Mouse (Mus musculus): Measurements from ENCODE around the gene Slc35c2. TPM values are rescaled to one million over a fixed set of nuclear protein-coding genes. Genes with fewer than 3 reads are reported as not detected.

The Slc35c2 gene
- polyA plus RNA-seq, 1 experiment from 2014 or later = 135 TPM

GRCm38 (mm10) chr2:165285034-165285433 is 2.6 kb downstream of the Slc35c2 start:
- H3K4me3 ChIP-seq (ENCODE audit: low read length) = no peak overlapping the region
- 64% methylated on average over 3 of the region's 3 CpGs for WGBS
- no peak for ATAC-seq

DNA sequence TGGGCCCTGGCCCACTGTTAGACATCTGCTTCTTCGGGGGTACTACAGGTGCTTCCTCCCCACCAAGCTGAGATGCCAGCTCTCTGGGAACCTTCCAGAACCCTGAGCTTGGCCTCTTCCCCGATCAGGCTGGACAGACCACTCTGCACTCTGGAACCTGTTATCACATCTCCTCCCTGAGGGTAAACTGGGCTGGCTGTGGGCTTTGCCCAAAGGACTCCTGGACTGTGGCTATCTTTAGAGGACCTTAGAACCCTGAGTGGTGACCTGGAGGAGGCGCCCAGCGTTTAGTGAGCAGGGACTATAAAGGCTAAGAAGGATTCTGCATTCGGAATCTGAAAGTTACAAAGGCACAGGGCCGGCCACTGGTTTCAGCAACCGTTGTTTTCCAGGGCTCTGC is 3.3 kb downstream of the Slc35c2 start:
- Histone ChIP-seq H3K4me2 (ENCODE audit: low read depth, low read length) (0 out of 2 replicates have a peak overlapping the region, but pooled peaks have one; percentile 22), H3K36me3 (ENCODE audit: control insufficient read depth, insufficient read depth, low read length) (peaks cover 10% of the 10 kb centered on the region), H3K4me3 (ENCODE audit: low read length) (no peak overlapping the region), H3K9ac (ENCODE audit: low read depth, low read length) (peak overlapping the region; percentile 15; the same call in 1 of the 2 replicates), H3K9me3 (ENCODE audit: control insufficient read depth, low read length) (no peaks in the 10 kb centered on the region), H3K27ac (ENCODE audit: low read length) (peak overlapping the region; percentile 75), H3K4me1 (ENCODE audit: control insufficient read depth, insufficient read depth, low read length) (peaks cover 33% of the 10 kb centered on the region), H3K27me3 (replicated peaks; ENCODE audit: control insufficient read depth, insufficient read depth, low read length) (no peaks in the 10 kb centered on the region)
- 78% methylated on average over 7 of the region's 7 CpGs for WGBS
- ATAC-seq = peak; percentile 50

More at GRCm38 (mm10) chr2:165285034-165285433, 2.6 kb downstream of the Slc35c2 start:
- Histone ChIP-seq H3K4me2 (ENCODE audit: low read depth, low read length) (no peak overlapping the region), H3K36me3 (ENCODE audit: control insufficient read depth, insufficient read depth, low read length) (peaks cover 16% of the 10 kb centered on the region), H3K9ac (ENCODE audit: low read depth, low read length) (no peak overlapping the region), H3K4me1 (ENCODE audit: control insufficient read depth, insufficient read depth, low read length) (peaks cover 33% of the 10 kb centered on the region), H3K27me3 (replicated peaks; ENCODE audit: control insufficient read depth, insufficient read depth, low read length) (no peaks in the 10 kb centered on the region), H3K9me3 (ENCODE audit: control insufficient read depth, low read length) (no peaks in the 10 kb centered on the region), H3K27ac (ENCODE audit: low read length) (peak overlapping the region; percentile 75)

DNA sequence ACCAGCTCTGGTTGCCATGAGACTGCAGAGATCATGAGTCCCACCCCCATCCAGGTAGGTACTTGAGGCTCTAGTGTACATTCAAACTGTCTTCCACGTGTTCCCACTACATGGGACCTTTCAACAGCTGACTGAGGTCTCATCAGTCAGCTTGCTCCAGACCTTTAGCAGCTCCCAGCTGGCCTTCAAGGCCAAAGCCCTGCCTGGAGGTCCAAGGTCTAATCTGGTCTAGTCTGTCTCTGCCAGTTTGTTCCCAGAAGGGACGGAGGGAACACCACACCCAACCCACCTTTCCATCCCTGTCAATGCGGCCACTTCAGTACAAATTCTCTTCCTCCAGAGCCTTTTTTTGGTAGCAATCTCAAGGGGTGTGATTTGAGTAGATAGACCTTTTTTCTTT is 4.0 kb downstream of the Slc35c2 start:
- Histone ChIP-seq H3K9ac (ENCODE audit: low read depth, low read length) (peak overlapping the region; percentile 15; the same call in 1 of the 2 replicates), H3K4me3 (ENCODE audit: low read length) (no peak overlapping the region), H3K4me1 (ENCODE audit: control insufficient read depth, insufficient read depth, low read length) (peaks cover 33% of the 10 kb centered on the region), H3K36me3 (ENCODE audit: control insufficient read depth, insufficient read depth, low read length) (peaks cover 10% of the 10 kb centered on the region), H3K9me3 (ENCODE audit: control insufficient read depth, low read length) (no peaks in the 10 kb centered on the region), H3K27ac (ENCODE audit: low read length) (peak overlapping the region; percentile 74), H3K27me3 (replicated peaks; ENCODE audit: control insufficient read depth, insufficient read depth, low read length) (no peaks in the 10 kb centered on the region), H3K4me2 (ENCODE audit: low read depth, low read length) (0 out of 2 replicates have a peak overlapping the region, but pooled peaks have one; percentile 16)
- WGBS = 82% methylated on average over 3 of the region's 3 CpGs
- 0 out of 2 replicates have a peak, but pooled peaks have one; percentile 7 for ATAC-seq

GRCm38 (mm10) chr2:165281779-165282311 is 5.8 kb downstream of the Slc35c2 start:
- peaks cover 23% of the 10 kb centered on the region for H3K4me1 ChIP-seq (ENCODE audit: control insufficient read depth, insufficient read depth, low read length)
- H3K27me3 ChIP-seq (replicated peaks; ENCODE audit: control insufficient read depth, insufficient read depth, low read length) = no peaks in the 10 kb centered on the region
- H3K4me3 ChIP-seq (ENCODE audit: low read length) = no peak overlapping the region
- 34% methylated on average over 6 of the region's 6 CpGs for WGBS
- no peak; the same call in 1 of the 2 replicates for ATAC-seq
- H3K27ac ChIP-seq (ENCODE audit: low read length) = peak overlapping the region; percentile 28; the same call in 1 of the 2 replicates
- H3K36me3 ChIP-seq (ENCODE audit: control insufficient read depth, insufficient read depth, low read length) = peaks cover 13% of the 10 kb centered on the region
- H3K9ac ChIP-seq (ENCODE audit: low read depth, low read length) = no peak overlapping the region
- no peaks in the 10 kb centered on the region for H3K9me3 ChIP-seq (ENCODE audit: control insufficient read depth, low read length)
- no peak overlapping the region for H3K4me2 ChIP-seq (ENCODE audit: low read depth, low read length)

GRCm38 (mm10) chr2:165279351-165279750 is 8.3 kb downstream of the Slc35c2 start:
- H3K4me1 ChIP-seq (ENCODE audit: control insufficient read depth, insufficient read depth, low read length) = peaks cover 18% of the 10 kb centered on the region
- H3K27me3 ChIP-seq (replicated peaks; ENCODE audit: control insufficient read depth, insufficient read depth, low read length) = no peaks in the 10 kb centered on the region
- ATAC-seq = no peak
- no peak overlapping the region for H3K9ac ChIP-seq (ENCODE audit: low read depth, low read length)
- H3K4me3 ChIP-seq (ENCODE audit: low read length) = no peak overlapping the region
- no peak overlapping the region for H3K27ac ChIP-seq (ENCODE audit: low read length)
- 65% methylated on average over 10 of the region's 10 CpGs for WGBS
- no peaks in the 10 kb centered on the region for H3K9me3 ChIP-seq (ENCODE audit: control insufficient read depth, low read length)
- peaks cover 15% of the 10 kb centered on the region for H3K36me3 ChIP-seq (ENCODE audit: control insufficient read depth, insufficient read depth, low read length)
- no peak overlapping the region for H3K4me2 ChIP-seq (ENCODE audit: low read depth, low read length)

DNA sequence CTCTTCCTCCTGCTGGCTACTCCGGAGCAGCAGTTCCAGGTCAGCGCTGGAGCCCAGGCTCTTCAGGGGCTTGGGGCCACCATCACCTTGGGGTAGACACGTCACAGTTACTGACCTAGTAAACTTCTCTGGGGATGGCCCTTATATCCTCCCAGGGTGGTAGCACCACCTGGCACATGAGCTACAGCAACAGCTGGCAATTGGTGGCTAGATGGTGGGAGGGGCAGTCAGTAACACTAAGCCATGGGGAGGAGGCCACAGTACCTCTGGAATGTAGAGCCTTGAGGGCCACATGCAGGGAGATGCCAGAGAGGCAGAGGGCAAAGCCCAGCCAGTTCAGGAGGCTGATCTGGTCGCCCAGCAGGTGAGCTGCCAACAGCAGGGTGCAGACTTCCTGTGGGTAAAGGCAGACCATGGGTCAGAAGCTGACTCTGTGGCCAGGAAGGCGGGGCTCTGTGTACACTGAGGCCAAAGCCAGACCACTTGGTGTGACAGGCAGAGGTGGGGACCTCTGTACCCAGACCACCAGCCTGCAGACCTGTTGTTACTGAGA is 10.4 kb downstream of the Slc35c2 start:
- Histone ChIP-seq H3K27ac (ENCODE audit: low read length) (no peak overlapping the region), H3K9ac (ENCODE audit: low read depth, low read length) (no peak overlapping the region), H3K4me3 (ENCODE audit: low read length) (no peak overlapping the region), H3K9me3 (ENCODE audit: control insufficient read depth, low read length) (no peaks in the 10 kb centered on the region), H3K27me3 (replicated peaks; ENCODE audit: control insufficient read depth, insufficient read depth, low read length) (no peaks in the 10 kb centered on the region), H3K4me1 (ENCODE audit: control insufficient read depth, insufficient read depth, low read length) (peaks cover 10% of the 10 kb centered on the region), H3K36me3 (ENCODE audit: control insufficient read depth, insufficient read depth, low read length) (peaks cover 12% of the 10 kb centered on the region; the same call in 1 of the 2 replicates), H3K4me2 (ENCODE audit: low read depth, low read length) (no peak overlapping the region)
- ATAC-seq = no peak
- WGBS = 87% methylated on average over 5 of the region's 5 CpGs

DNA sequence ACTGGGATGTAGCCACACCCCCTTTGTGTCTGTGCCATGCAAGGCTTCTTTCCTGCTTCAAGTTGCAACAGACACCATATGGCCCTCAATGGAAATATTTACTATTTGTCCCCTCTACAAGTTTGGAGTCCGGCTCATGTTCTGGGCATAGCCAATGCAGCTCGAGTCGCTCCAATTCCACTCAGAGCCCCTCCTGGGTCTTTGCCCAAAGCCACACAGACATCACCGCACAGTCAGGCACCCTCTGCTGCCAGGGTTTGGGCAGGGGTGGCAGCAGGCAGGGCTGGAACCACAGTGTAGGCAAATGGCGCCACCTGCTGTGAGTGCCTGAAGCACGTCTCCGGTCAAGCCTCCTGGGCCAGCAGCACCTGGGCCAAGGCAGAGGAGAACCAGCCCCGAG is 11.8 kb downstream of the Slc35c2 start:
- Histone ChIP-seq H3K27me3 (replicated peaks; ENCODE audit: control insufficient read depth, insufficient read depth, low read length) (no peaks in the 10 kb centered on the region), H3K9ac (ENCODE audit: low read depth, low read length) (no peak overlapping the region), H3K4me2 (ENCODE audit: low read depth, low read length) (no peak overlapping the region), H3K4me3 (ENCODE audit: low read length) (no peak overlapping the region), H3K27ac (ENCODE audit: low read length) (no peak overlapping the region), H3K4me1 (ENCODE audit: control insufficient read depth, insufficient read depth, low read length) (peaks cover 5% of the 10 kb centered on the region; the same call in 1 of the 2 replicates), H3K36me3 (ENCODE audit: control insufficient read depth, insufficient read depth, low read length) (peaks cover 10% of the 10 kb centered on the region; the same call in 1 of the 2 replicates), H3K9me3 (ENCODE audit: control insufficient read depth, low read length) (no peaks in the 10 kb centered on the region)
- peak; percentile 30 for ATAC-seq
- 27% methylated on average over 8 of the region's 8 CpGs for WGBS

DNA sequence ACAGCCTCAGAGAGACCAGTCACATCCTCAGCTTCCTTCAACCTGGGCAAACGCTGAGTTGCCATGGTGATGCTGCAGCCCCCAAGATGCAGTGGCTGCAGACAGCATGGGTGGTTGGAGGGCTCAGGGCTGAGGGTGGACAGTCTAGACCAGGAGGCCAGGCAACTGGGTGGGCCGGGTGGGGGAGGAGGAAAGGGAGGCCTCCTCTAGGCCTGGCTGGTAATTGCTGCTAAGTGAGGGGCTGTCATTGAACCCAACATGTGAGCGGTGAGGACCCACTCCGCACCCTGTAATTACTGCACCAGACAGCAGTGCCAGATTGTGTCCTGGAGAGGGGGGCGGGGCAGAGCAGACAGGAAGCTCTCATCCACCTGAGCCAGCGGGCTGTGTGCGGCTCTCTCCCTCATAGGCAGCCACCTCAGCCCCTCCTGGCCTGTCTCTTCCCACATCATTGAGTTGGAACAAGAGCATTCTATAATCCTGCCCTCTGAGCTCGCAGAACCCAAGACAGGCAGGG is 12.5 kb downstream of the Slc35c2 start:
- H3K27me3 ChIP-seq (replicated peaks; ENCODE audit: control insufficient read depth, insufficient read depth, low read length) = no peaks in the 10 kb centered on the region
- H3K9me3 ChIP-seq (ENCODE audit: control insufficient read depth, low read length) = no peaks in the 10 kb centered on the region
- H3K4me2 ChIP-seq (ENCODE audit: low read depth, low read length) = no peak overlapping the region
- no peak overlapping the region for H3K27ac ChIP-seq (ENCODE audit: low read length)
- ATAC-seq = peak; percentile 47
- H3K9ac ChIP-seq (ENCODE audit: low read depth, low read length) = no peak overlapping the region
- WGBS = 43% methylated on average over 8 of the region's 8 CpGs
- no peak overlapping the region for H3K4me3 ChIP-seq (ENCODE audit: low read length)
- H3K36me3 ChIP-seq (ENCODE audit: control insufficient read depth, insufficient read depth, low read length) = peaks cover 5% of the 10 kb centered on the region; the same call in 1 of the 2 replicates
- H3K4me1 ChIP-seq (ENCODE audit: control insufficient read depth, insufficient read depth, low read length) = peaks cover 5% of the 10 kb centered on the region; the same call in 1 of the 2 replicates

GRCm38 (mm10) chr2:165273589-165273988 is 14.1 kb downstream of the Slc35c2 start:
- WGBS = 42% methylated on average over 4 of the region's 4 CpGs
- ATAC-seq = no peak
- H3K27me3 ChIP-seq (replicated peaks; ENCODE audit: control insufficient read depth, insufficient read depth, low read length) = no peaks in the 10 kb centered on the region
- H3K9me3 ChIP-seq (ENCODE audit: control insufficient read depth, low read length) = no peaks in the 10 kb centered on the region
- H3K4me1 ChIP-seq (ENCODE audit: control insufficient read depth, insufficient read depth, low read length) = peaks cover 5% of the 10 kb centered on the region; the same call in 1 of the 2 replicates
- no peak overlapping the region for H3K4me3 ChIP-seq (ENCODE audit: low read length)
- no peak overlapping the region for H3K27ac ChIP-seq (ENCODE audit: low read length)
- no peak overlapping the region for H3K4me2 ChIP-seq (ENCODE audit: low read depth, low read length)
- H3K9ac ChIP-seq (ENCODE audit: low read depth, low read length) = no peak overlapping the region
- peaks cover 5% of the 10 kb centered on the region; the same call in 1 of the 2 replicates for H3K36me3 ChIP-seq (ENCODE audit: control insufficient read depth, insufficient read depth, low read length)
